Mouse (Mus musculus) ES-Bruce4 (cell line): ENCODE results near the gene 3110009E18Rik.

ENCODE experiments used
- CTCF ChIP-seq: IDR thresholded peaks from one replicate; pipeline ENCODE4 v1.8.1; 2011; ENCODE audit warnings: low read depth, low read length
- POLR2A ChIP-seq: IDR thresholded peaks from one replicate; pipeline ENCODE4 v1.8.1; 2011; ENCODE audit warnings: low read length; ENCODE audit not compliant: insufficient read depth

- no peak for TF ChIP-seq CTCF
- no peak for TF ChIP-seq POLR2A
These were observed 75.7 kb downstream of the 3110009E18Rik start for GRCm38 (mm10) chr1:120196724-120197123.
